Mouse (Mus musculus) activated CD4-positive, CD25-positive, alpha-beta regulatory T cell, adult 9 weeks (primary cell): ENCODE results near the gene Cep135. TPM values are rescaled to one million over a fixed set of nuclear protein-coding genes. Genes with fewer than 3 reads are reported as not detected.

ENCODE experiments used
- polyA plus RNA-seq: library from polyadenylated mRNA; unstranded; fragments of 100-300 nt; shearing (Covaris generic); gene quantifications from one replicate; pipeline ENCODE4 v1.2.1, GENCODE M21; 2017

Gene Cep135
- 7.9 TPM for polyA plus RNA-seq

DNA sequence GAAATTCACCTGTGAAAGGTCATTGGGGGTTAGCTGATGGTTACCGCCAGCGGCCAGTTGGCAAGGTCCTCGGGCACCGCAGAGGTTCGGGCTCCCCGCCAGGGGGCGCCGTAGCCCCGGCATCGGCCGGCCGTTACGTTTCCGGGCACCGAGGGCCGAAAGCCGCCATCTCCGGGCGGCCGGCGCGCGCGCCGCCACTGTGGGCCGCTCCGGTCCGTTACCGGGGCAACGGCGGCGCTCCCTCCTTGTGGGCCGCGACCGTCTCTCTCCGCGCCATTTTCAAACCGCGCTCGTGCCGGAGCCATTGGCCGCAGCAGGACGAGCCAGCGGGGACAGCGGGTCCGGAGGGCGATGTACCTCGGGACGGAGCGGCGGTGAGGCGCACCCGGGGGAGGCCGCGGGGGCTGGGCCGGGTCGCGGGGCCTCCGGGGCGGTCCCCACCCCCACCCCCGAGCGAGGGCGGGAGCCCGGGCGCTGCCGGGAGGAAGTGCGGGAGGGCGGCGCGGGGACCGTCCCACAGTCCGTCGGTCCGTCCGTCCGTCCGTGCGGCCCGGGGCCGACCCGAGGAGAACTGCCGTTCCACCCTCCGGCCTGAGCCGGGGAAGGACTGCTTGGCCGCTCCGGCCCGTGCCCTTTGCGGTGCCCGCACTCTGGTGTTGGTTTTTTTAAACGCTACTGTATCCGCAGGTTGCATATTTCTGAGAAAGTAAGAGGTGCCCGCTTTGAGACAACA is at the start of gene Cep135:
TSS of gene Cep135 (plus strand) at position 148 of the 733 bp plus-strand sequence.

DNA sequence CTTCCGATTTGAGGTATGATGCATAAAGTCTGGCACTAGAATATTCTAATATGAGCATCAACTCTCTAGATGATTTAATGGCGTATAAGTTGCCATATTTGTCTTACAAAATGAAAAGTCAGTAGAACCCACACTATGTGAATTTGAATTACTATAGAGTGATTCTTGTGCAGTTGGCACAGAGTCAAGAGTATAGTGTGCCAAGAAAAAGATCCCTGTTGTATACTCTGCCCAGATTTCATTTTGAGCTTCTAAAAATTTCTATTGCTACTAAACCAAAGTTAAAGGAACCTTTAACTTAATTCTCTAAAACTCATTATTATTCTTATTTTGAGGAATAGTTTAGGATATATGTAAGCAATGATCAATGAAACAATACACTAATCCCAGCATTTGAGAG is 67.7 kb downstream of the Cep135 start, which contains the start of gene C530008M17Rik:
TSS of gene C530008M17Rik (plus strand) at position 301 of the 400 bp plus-strand sequence.

Other genes with a start within 250 kb of the Cep135 start
- not detected for gene Nmu, start 224.9 kb upstream of the Cep135 start, polyA plus RNA-seq
- gene Gm7271, start 104.7 kb upstream of the Cep135 start, polyA plus RNA-seq, result not detected
- gene Exoc1, start 59.4 kb upstream of the Cep135 start, polyA plus RNA-seq, result 49.4 TPM
- gene C530008M17Rik, start 67.8 kb downstream of the Cep135 start, polyA plus RNA-seq, result 1.4 TPM